Mouse (Mus musculus): ENCODE data around the gene Ctnnd2.

DNA sequence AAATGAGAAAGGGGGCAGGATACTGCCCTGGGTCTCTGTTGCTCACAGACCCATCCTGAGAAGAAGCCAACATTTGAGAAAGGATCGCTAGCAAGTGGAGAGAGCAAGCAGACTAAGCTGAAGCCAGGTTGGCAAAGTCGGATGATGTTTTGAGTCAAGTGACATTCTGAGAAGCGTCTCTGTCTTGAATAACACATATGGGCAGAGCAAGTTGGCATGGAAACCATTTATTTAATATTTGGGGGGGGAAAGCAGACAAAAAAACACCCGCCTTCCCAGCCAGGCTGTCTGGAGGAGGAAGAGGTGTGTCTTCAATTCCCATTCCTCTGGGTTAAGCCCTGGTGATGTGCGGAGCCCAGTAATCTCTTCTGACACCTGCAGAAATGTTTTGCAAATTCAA is 832.1 kb downstream of the Ctnnd2 start:
- TF ChIP-seq CTCF (IDR thresholded peaks at IDR 0.05; ENCODE audit: low read depth, low read length) (no peak), POLR2AphosphoS5 (IDR thresholded peaks at IDR 0.05; ENCODE audit: insufficient replicate concordance, low read depth, low read length) (no peak), GATA2 (IDR thresholded peaks at IDR 0.05; ENCODE audit: borderline replicate concordance, low read depth, low read length) (no peak), TAL1 (conservative IDR thresholded peaks at IDR 0.05; ENCODE audit: low read depth, low read length) (no peak)
